Mouse (Mus musculus): ENCODE measurements around the gene Gm17542. TPM values are rescaled to one million over a fixed set of nuclear protein-coding genes. Genes with fewer than 3 reads are reported as not detected.

The Gm17542 gene
- not detected in 2 replicates for polyA plus RNA-seq (2012; rRNA removed)

GRCm38 (mm10) chr10:58718110-58718509 lies at the start of gene Gm17542:
Gm17542 (minus strand) TSS chr10:58718210.

GRCm38 (mm10) chr10:58675533-58675932 lies 42.5 kb downstream of the Gm17542 start, which contains the start of gene Edar:
Edar (minus strand) TSS chr10:58675654.

Other genes starting within 250 kb of the Gm17542 start
- 4.9 and 5.5 TPM in 2 replicates for gene Ccdc138, start 220.3 kb downstream of the Gm17542 start, polyA plus RNA-seq (2012; rRNA removed)
- 0.64 and 0.81 TPM in 2 replicates for gene Edar, start 42.6 kb downstream of the Gm17542 start, polyA plus RNA-seq (2012; rRNA removed)
- 8.2 and 12.3 TPM in 2 replicates for gene Sh3rf3, start 95.1 kb upstream of the Gm17542 start, polyA plus RNA-seq (2012; rRNA removed)